Mouse (Mus musculus) limb, embryonic 14.5 days (tissue): ENCODE measurements around the gene Tfg. TPM values are rescaled to one million over a fixed set of nuclear protein-coding genes. Genes with fewer than 3 reads are reported as not detected.

Source experiments
- ATAC-seq: fragments of 200-750 bp; cut with Nextera tagmentation; 2 replicates; pipeline ENCODE4 v1.8.0; 2017; ENCODE audit warnings: low read depth, moderate number of reproducible peaks, moderate TSS enrichment; ENCODE audit not compliant: low FRiP score
- DNase-seq: peaks from one replicate; pipeline ENCODE4 v3.0.0-alpha.2; 2015; ENCODE audit warnings: low spot score
- H3K27ac ChIP-seq: fragments of 300-500 bp; sonication (generic); replicated peaks from 2 replicates; pipeline ENCODE4 v1.5.1; 2014; ENCODE audit warnings: low read depth, mild to moderate bottlenecking, low read length, moderate library complexity, mixed read lengths
- H3K27me3 ChIP-seq: fragments of 300-500 bp; sonication (generic); 2 replicates; pipeline ENCODE4 v1.6.1; 2014; ENCODE audit warnings: low read length, mixed read lengths; ENCODE audit not compliant: control insufficient read depth, insufficient read depth
- H3K36me3 ChIP-seq: fragments of 300-500 bp; sonication (generic); 2 replicates; pipeline ENCODE4 v1.6.1; 2014; ENCODE audit warnings: mild to moderate bottlenecking, low read length, moderate library complexity, mixed read lengths; ENCODE audit not compliant: control insufficient read depth, insufficient read depth
- H3K4me1 ChIP-seq: fragments of 300-500 bp; sonication (generic); 2 replicates; pipeline ENCODE4 v1.6.1; 2014; ENCODE audit warnings: antibody characterized with exemption, low read length, mixed read lengths; ENCODE audit not compliant: control insufficient read depth, insufficient read depth
- H3K4me2 ChIP-seq: fragments of 300-500 bp; sonication (generic); replicated peaks from 2 replicates; pipeline ENCODE4 v1.6.1; 2014; ENCODE audit warnings: low read depth, mild to moderate bottlenecking, low read length, moderate library complexity; ENCODE audit not compliant: severe bottlenecking
- H3K4me3 ChIP-seq: fragments of 300-500 bp; sonication (generic); replicated peaks from 2 replicates; pipeline ENCODE4 v1.5.1; 2014; ENCODE audit warnings: low read length
- H3K9ac ChIP-seq: fragments of 300-500 bp; sonication (generic); 2 replicates; pipeline ENCODE4 v1.6.1; 2014; ENCODE audit warnings: mild to moderate bottlenecking, low read depth, low read length, moderate library complexity; ENCODE audit not compliant: severe bottlenecking
- H3K9me3 ChIP-seq: fragments of 300-500 bp; sonication (generic); 2 replicates; pipeline ENCODE4 v1.6.1; 2016; ENCODE audit warnings: low read length; ENCODE audit not compliant: control insufficient read depth
- POLR2A ChIP-seq: fragments of 200-500 bp; IDR thresholded peaks from 2 replicates; pipeline ENCODE4 v1.8.0; 2012; ENCODE audit warnings: inconsistent platforms, mild to moderate bottlenecking, moderate library complexity, borderline replicate concordance; ENCODE audit not compliant: insufficient read depth, insufficient read length; ENCODE audit errors: extremely low read depth
- WGBS: fragments of 180-500 bp; shearing (Covaris S2); extraction: QIAGEN DNeasy Blood & Tissue Kit; methylation state at CpG from one replicate; pipeline ENCODE4 v1.1.7; 2014; 5-methylcytosine and 5-hydroxymethylcytosine counted together
- polyA plus RNA-seq, 2 experiments: library from polyadenylated mRNA; depleted of rRNA in 1 of 2; stranded (reverse) in 1 of 2; unstranded in 1 of 2; fragments of >200 nt; fragmentation: Nextera tagmentation in 1 of 2; extraction: Ambion mirVana in 1 of 2; gene quantifications; 2 replicates each; pipeline versions ENCODE4 v1.2.1 to v1.2.3; 2012 to 2014

Tfg gene
- polyA plus RNA-seq, 2 experiments = 116 to 154 TPM

DNA sequence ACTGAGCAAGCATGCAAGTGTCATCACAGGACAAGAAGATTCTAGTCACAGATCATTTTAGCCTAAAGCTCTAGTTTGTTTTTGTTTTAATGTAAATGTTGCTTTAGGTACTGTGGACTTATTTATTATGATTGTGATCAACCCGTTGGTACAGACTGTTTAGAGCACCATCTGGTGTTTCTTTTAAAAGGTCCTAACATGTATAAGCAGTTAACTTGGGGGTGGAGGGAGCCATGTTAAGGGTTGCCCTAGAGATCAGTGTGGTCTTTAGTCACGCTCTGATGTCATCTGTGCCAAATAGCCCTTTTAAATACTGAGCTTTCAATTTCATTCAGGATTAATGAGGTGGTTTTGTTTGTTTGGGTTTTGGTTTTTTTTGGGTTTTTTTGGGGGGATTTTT, 20.8 kb downstream of the Tfg start:
- Histone ChIP-seq H3K27me3 (no peaks in the 10 kb centered on the region), H3K4me2 (no peak overlapping the region), H3K9me3 (no peaks in the 10 kb centered on the region), H3K27ac (no peak overlapping the region), H3K36me3 (peaks cover 59% of the 10 kb centered on the region), H3K4me3 (no peak overlapping the region), H3K9ac (no peak overlapping the region), H3K4me1 (no peaks in the 10 kb centered on the region)
- DNase-seq (no peak), ATAC-seq (no peak)
- WGBS = 59% methylated on average over 2 of the region's 2 CpGs
- no peak for TF ChIP-seq POLR2A

DNA sequence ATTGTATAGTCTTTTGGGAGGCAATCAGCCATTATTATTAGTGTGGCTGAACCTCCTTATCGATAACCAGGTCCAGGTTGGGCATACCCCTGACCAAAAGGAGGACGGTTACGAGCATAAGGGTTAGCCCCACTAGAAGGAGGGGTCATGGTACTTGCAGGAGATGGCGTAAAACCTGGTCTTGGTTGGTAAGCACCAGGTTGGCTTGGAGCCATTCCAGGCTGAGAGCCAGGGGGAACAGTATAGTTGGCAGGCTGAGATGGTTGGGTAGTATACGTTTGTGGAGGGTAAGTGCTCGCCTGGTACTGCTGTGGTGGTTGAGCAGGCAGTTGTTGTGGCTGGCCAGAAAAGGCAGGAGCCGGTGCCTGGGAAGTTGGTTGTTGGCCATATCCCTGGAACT, 26.5 kb downstream of the Tfg start:
- Histone ChIP-seq H3K27ac (no peak overlapping the region), H3K4me3 (no peak overlapping the region), H3K9me3 (no peaks in the 10 kb centered on the region), H3K9ac (no peak overlapping the region), H3K4me1 (no peaks in the 10 kb centered on the region), H3K36me3 (peaks cover 65% of the 10 kb centered on the region), H3K27me3 (no peaks in the 10 kb centered on the region), H3K4me2 (no peak overlapping the region)
- TF ChIP-seq POLR2A = no peak
- WGBS = 83% methylated on average over 7 of the region's 7 CpGs
- DNase-seq (no peak), ATAC-seq (no peak)

DNA sequence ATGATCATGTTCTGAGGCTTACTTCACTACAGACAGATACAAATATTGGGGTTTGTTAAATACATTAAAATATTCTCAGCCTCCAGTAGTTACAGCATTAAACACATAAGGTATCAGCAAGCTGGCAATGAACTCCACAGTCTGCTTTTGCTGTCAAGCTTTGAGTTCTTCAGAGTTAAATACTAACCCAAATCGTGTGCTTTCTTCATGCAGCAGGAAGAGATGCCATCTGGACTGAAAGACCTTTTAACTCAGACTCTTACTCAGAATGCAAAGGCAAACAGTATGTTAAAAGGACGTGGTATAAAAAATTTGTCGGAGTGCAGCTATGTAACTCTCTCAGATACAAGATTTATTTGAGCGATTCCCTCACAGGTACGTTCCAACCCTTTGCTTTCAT, 30.5 kb downstream of the Tfg start:
- ATAC-seq (no peak), DNase-seq (no peak)
- Histone ChIP-seq H3K4me2 (no peak overlapping the region), H3K4me3 (no peak overlapping the region), H3K36me3 (peaks cover 59% of the 10 kb centered on the region), H3K27ac (no peak overlapping the region), H3K9ac (no peak overlapping the region), H3K27me3 (no peaks in the 10 kb centered on the region), H3K9me3 (no peaks in the 10 kb centered on the region), H3K4me1 (no peaks in the 10 kb centered on the region)
- TF ChIP-seq POLR2A = no peak
- 91% methylated on average over 5 of the region's 5 CpGs for WGBS

DNA sequence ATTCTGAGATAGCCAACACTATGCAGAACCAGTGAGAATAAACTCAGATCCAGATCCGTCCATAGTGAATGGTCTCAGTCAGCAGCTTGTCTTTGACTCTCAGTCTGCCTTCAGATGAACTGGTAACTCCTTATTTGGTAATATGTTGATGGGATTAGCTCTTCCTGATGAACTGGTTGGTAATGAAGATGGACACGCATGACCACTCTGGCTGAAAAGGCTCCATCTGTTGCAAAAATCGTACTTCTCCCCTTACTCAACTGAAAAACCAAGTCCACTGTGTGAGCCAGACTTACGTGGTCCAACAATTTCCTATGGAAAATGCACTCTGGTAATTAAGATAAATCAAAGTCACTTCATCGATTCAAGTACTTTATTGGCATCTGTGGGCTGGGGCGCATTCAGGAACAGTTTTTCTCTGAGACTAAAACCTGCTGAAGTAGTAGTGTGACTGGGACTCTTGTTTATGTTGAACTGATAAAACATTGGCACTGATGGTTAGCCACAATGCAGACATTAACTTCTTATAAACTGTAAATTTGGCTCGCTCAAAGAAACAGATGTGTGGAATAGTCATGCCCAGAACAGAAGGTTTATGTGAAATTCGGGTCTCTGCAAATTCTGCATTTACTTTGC, 36.1 kb downstream of the Tfg start:
- Histone ChIP-seq H3K27ac (no peak overlapping the region), H3K36me3 (peaks cover 23% of the 10 kb centered on the region), H3K4me3 (no peak overlapping the region), H3K4me2 (no peak overlapping the region), H3K9ac (no peak overlapping the region), H3K4me1 (no peaks in the 10 kb centered on the region), H3K9me3 (no peaks in the 10 kb centered on the region), H3K27me3 (no peaks in the 10 kb centered on the region)
- no peak for ATAC-seq
- no peak for TF ChIP-seq POLR2A
- no peak for DNase-seq
- 76% methylated on average over 8 of the region's 8 CpGs for WGBS

DNA sequence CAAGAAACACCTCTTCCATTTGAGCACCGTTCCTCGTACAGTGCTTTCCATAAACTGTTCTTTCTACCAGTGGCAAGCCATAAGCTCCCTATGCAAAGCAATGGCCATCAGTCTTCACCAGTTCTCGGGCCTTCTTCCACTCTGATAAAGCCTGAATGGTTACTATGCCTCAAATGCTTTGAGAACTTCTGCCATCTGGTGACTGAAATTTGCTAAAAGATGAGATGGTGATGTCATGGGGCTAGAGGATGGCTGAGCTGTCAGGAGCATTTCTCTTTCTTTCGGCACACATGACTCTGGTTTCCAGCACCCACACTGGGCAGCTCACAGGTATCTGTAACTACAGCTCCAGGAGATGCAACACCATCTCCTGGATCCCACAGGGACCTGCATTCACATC, 40.1 kb downstream of the Tfg start:
- no peak for TF ChIP-seq POLR2A
- ATAC-seq (no peak), DNase-seq (peak; percentile 35)
- no peak overlapping the region for H3K9ac ChIP-seq
- H3K27ac ChIP-seq = no peak overlapping the region
- H3K9me3 ChIP-seq = no peaks in the 10 kb centered on the region
- no peak overlapping the region for H3K4me3 ChIP-seq
- H3K36me3 ChIP-seq = no peaks in the 10 kb centered on the region
- 79% methylated on average over 4 of the region's 4 CpGs for WGBS
- no peak overlapping the region for H3K4me2 ChIP-seq
- H3K27me3 ChIP-seq = no peaks in the 10 kb centered on the region
- no peaks in the 10 kb centered on the region for H3K4me1 ChIP-seq

DNA sequence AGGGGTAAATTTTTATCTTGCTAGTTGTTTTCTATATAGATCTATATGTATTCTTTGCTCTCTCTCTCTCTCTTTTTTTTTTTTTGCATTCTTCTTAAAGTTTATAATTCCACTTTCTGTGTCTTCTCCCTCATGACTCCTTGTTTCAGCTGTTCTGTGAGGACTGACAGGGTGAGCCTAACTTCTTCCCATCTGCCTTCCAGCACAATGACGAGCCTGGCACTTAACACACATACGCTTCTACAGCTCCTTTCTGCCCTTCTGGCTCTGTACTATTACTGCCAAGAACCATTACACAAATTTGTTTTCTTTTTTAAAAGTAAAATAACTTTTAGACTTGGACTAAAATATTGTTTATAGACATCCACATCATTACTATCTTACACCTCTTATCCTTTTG, 43.8 kb downstream of the Tfg start:
- Histone ChIP-seq H3K9ac (no peak overlapping the region), H3K27me3 (no peaks in the 10 kb centered on the region), H3K36me3 (no peaks in the 10 kb centered on the region), H3K27ac (no peak overlapping the region), H3K4me1 (peaks cover 3% of the 10 kb centered on the region; the same call in 1 of the 2 replicates), H3K4me3 (no peak overlapping the region), H3K4me2 (no peak overlapping the region), H3K9me3 (no peaks in the 10 kb centered on the region)
- no peak for DNase-seq
- WGBS = 70% methylated on average over 2 of the region's 2 CpGs
- ATAC-seq = no peak
- no peak for TF ChIP-seq POLR2A
